Mouse (Mus musculus) right cerebral cortex, adult 18-20 months (tissue): Measurements from ENCODE around the gene Cacna1c.
A peak's percentile ranks its signal among the peaks of the same experiment; 100 is the strongest.

Source experiments
- DNase-seq: peaks from one replicate; pipeline ENCODE4 v3.0.0; 2022; ENCODE audit warnings: mixed read lengths

Gene Cacna1c

GRCm38 (mm10) chr6:119196382-119197305, at the start of gene Cacna1c:
TSS of gene Cacna1c (minus strand) at chr6:119196418.
- DNase-seq = no peak

DNA sequence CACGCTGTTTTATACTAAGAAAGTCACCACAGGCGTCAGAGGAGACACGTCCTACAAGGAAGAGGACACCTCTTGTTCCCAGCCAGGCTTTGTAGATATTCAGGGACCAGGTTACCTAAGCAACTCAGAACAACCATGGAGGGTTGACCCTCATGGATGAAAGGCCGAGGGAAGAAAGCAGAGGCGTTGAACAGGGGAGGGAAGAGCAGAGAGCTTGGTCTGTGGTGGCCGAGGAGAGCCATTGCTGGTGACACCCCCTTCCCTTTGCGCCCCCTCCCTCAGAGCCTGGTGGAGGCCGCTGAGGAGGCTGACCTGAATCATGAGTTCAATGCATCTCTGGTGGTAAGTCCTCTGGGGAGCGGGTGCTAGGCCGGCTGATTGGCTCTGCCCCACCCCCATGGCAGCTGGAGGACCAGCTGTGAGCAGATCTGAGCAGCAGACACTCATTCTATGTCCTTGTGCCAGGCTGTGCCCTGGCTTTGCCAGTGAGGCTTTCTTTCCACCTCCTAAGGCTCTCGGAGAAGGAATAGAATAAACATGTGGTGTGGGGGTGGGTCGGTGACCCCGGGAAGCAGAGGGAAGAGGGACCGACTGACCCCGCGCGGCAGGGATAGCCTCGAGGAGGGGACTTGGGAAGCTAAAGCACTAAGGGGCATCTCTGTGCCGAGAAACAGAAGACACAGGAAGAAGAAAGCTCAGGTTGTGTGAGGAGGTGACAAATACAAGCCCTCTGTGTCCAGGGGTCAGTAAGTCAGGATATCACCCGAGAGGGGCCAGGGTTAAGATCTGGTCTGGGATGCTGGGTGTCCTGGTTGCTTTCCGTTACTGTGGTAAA, 44.9 kb upstream of the Cacna1c start:
- DNase-seq = no peak

- DNase-seq = no peak
These were observed 44.0 kb upstream of the Cacna1c start for GRCm38 (mm10) chr6:119240256-119240655.

DNA sequence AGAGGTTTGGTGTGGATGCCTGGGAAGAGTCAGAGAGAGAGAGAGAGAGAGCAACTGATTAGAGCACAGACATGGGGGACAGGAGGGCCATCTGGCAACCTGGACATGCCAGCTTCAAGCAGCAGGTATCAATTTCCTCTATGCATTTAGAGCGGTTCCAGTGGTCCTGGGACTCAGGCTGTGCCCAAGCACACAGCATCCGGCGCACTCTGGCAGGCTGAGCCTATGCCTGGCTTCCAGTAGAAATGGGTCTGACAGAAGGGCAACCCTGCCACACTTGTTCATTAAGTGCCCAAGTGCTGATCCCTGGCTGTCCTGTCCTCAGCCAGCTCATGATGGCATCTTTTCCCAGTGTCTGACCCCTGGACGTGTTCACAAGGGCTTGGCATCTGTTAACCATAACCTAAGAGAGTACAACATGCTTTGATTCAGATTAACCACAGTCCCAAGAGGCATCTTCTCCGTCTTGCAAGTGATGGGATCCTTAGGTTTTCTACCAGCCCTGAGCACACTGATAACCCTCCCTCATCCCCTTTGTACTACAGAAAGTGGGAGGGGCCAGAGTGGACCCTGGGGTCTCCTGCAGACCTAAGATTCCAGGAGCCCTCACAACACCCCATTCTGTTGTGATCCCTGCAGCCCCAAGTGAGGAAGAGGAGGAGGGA, 43.3 kb upstream of the Cacna1c start:
- no peak for DNase-seq

GRCm38 (mm10) chr6:119237427-119237989, 41.3 kb upstream of the Cacna1c start:
- DNase-seq = peak; percentile 67

GRCm38 (mm10) chr6:119236241-119236640, 40.0 kb upstream of the Cacna1c start, which contains the start of gene Cacna2d4:
TSS of gene Cacna2d4 (plus strand) at chr6:119236526.
- no peak for DNase-seq

DNA sequence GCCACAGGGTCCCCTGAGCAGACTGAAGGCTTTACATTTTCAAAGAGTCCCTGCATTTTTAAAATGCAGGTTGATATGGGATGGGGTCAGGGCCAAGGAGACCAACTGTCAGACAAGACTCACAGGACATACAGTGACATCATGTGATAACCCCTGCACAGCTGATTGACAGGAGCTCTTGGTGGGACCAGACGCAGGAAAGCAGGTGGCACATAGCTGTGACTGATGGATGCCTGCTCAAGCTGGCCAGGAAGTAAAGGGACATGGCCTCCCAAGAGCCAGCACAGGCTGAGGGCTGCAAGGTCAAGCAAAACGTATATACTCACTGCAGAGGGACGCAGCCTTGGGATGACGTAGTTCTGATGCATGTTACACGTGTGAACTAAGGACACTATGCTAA, 39.2 kb upstream of the Cacna1c start:
- no peak for DNase-seq

DNA sequence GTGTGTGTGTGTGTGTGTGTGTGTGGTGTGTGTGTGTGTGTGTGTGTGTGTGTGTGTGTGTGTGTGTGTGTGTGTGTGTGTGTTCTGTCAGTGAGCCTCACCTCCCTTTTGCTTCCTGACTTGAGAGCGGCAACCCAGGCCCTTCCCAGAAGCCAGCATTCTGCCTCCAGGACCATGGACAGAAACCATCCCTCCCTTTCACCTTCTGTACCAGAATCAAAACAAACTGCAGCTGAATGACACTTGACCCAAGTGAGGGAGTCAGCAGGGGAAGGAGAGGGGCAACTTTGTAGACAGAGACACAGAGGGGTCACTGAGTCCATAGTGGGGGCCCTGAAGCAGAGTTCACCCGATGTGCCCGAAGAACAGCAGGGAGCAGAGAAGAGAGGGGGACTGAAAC, 36.8 kb upstream of the Cacna1c start:
- no peak for DNase-seq

DNA sequence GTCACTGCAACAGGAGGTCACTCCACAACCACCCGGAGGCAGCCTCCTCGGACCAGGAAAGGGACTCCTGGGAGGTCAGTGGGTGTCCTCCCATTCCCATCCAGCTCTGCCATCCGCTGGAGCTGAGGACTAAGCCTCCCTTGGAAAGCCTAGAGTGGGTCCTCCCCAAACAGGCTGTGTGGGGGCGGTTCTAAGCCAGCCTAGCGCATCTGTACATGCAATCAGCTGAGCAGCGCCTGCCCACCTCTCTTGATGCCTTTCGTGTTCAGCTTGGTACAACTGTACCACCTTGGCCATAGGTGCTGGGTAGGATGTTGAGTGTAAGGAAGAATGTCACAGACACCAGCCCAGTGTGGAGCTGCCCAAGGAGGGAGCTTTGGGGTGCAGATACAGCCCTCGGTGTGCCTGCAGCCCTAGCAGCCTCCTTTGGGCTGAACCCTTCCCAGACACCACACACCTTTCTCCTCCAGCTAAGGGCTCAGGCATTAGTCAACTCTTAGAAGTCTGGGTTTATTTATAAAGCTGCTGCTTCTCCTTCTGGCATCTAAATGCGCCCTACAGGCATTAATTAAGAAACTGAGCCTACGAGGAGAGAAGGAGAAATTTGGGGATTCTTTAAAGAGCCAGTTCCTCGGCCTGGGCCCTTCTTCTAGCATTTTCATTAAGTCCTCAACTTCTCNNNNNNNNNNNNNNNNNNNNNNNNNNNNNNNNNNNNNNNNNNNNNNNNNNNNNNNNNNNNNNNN, 32.8 kb upstream of the Cacna1c start:
- peak; percentile 54 for DNase-seq

DNA sequence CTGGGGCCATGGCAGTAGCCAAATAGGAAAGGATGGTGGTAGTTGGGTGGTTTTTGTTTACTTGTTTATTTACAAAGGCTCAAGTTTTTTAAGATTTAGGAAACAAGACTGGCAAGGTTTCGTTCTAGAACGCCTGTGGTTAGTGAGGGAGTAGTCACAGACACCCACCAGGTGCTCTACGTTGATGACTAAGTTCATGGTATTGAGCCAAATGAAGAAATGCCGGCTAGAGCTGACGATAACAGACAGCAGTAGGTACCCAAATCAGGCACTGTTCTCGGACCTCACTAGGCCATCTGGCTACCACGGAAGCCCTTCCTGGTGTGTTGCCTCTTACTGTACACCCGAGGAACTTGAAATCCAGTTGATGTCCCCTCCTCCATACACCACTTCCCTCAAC, 30.8 kb upstream of the Cacna1c start:
- no peak for DNase-seq

DNA sequence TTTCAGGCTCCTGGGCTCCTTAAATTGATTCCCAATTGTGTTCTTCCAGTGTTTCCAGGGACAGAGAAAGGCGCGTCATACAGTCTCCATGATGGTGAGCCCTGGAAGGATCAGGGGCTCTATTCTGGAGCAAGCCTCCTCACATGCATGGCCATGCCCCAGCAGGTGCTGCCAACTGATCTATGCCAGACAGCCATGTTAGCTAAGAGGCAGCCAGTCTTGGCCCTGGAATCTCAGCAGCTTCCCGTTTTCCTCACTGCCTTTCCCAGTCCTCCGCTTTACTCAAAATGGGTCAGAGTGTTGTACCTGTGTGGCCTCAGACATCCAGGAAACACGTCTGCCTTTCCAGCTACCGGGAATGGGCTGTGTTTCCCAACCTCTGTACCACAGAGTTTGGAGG, 29.5 kb upstream of the Cacna1c start:
- DNase-seq = no peak

GRCm38 (mm10) chr6:119225226-119225625, 29.0 kb upstream of the Cacna1c start:
- no peak for DNase-seq

- DNase-seq = no peak
These were observed 28.4 kb upstream of the Cacna1c start for GRCm38 (mm10) chr6:119224451-119225195.

DNA sequence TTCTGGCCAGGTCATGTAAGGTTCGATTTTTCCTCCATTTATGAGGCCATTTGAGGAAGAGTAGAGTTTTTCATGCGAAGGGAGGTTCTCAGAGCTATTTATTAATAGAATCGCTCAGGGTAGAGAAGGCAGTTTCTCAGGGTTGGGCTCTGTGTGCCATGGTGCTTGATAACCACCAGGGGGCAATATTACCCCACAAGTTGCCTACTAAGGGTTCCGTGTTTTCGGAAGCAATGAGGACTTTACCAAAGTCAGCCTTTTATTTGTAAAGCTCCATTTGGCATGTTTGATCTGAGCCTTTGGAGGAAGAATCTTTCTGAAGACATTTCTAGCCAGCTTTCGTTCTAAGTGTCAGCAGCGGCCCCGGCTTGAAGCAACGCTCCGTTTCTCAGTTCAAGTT, 24.1 kb upstream of the Cacna1c start:
- DNase-seq = peak; percentile 75

DNA sequence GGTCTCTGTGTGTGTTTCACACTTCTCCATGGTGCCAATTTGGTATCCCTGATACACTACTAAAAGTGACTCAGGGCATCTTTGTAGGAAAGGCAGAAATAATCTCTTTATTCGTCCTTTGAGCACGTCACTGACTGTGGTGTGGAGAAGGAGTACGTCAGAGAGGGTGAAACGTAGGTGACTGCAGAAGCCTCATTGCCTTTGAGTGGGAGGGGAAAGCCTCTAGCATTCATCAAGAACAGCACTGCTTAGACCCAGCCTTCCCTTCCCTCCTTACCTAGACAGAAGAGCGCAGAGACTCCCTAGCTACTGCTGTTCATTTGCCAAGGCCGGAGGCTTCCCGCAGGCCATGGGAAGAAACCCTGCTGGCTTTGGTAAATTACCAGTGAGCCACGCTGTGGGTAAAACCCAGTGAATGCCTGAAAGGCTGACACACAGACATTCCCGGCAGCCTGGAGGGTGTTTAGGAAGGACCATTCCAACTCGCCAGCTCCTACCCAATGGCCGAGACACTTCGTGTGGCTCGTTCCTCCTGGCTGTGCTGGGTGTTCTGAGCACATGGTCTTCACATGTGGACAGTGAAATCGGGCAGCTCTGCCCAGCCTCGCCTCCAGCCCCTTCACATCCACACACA, 23.1 kb upstream of the Cacna1c start:
- peak; percentile 38 for DNase-seq

DNA sequence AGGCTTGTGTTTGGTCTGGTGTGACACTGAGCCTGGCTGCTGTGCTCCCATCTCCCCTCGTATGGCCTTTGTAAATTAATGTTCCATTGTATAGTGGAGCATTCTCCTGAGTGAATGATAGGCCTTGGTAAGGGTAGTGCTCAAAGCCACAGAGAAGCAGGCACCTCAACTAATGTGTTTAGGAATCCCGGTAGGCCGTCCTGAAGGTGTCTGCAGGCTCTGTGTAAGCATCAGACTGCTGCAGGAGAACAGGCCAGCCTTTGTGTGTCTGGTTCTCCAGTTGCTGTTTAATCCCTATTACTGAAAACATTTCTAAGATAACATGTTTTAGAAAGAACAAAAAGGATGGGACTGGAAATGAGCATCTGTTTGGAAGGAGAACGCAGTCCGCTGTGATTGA, 22.4 kb upstream of the Cacna1c start:
- no peak for DNase-seq

DNA sequence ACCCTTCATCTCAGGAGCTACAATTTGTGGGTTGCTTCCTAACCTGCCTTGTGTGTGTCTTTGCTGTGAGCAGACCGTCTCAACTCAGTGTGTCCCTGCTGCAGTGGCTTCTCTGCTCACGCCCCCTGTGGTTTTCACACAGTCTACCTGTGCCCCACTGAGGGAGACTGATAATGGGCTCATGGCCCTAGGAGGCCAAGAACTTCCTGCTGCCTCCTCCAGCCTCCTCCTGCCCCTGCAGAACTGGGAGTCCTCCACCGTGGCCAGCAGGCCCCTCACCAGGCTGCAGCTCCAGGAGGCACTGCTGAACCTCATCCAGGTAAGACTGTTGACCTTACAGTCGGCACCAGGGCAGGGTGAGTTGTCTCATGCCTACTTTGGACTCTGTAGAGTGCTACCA, 21.4 kb upstream of the Cacna1c start:
- DNase-seq = no peak

GRCm38 (mm10) chr6:119215040-119215613, 18.9 kb upstream of the Cacna1c start:
- DNase-seq = no peak

GRCm38 (mm10) chr6:119214190-119214589, 18.0 kb upstream of the Cacna1c start:
- DNase-seq = peak; percentile 39

- no peak for DNase-seq
These were observed 17.2 kb upstream of the Cacna1c start for GRCm38 (mm10) chr6:119213375-119213774.
